Mouse (Mus musculus): ENCODE measurements at regions not wholly inside any gene's neighbourhood (a gene's known extent, or its start where the extent isn't known, plus 50 kb on each side); places are given as distances from the start of the nearest gene placed in this dataset.

- TF ChIP-seq CTCF (IDR thresholded peaks at IDR 0.05; ENCODE audit: extremely low read depth, insufficient read depth, low read length) = no peak
- TF ChIP-seq POLR2A (IDR thresholded peaks at IDR 0.05; ENCODE audit: extremely low read depth, insufficient read depth, low read length) = no peak
Measured at GRCm38 (mm10) chr16:97241639-97242038, 71.1 kb upstream of the Dscam start.
